Mouse (Mus musculus): ENCODE data around the gene Lck.

DNA sequence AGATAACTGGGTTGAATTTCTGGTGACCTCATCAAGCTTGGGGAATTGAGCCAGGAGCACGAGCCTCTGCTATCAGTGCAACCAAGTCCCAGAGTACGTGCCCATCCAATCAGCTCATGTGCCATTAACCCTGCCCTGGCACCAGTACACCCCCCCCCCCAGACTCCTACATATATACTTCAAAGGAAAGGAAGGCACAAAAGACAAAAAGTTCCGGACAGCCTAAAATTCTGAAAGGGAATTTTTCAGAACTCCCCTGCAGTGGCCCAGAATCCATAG is 65.3 kb downstream of the Lck start:
- TF ChIP-seq CTCF (IDR thresholded peaks at IDR 0.05; ENCODE audit: control insufficient read depth, insufficient read depth, low read length) (no peak), POLR2A (IDR thresholded peaks at IDR 0.05; ENCODE audit: borderline replicate concordance, control insufficient read depth, low read depth, low read length) (no peak)
